Mouse (Mus musculus) cerebellum, adult 11-12 months (tissue): ENCODE measurements around the gene Top3b.
"Not testable (repeated sequence)": the region's sequence is repeated elsewhere in the genome, so short reads cannot be mapped to it uniquely, and the experiment has no call there.

Source experiments
- DNase-seq: peaks from one replicate; pipeline ENCODE4 v3.0.0; 2022

Gene Top3b

GRCm38 (mm10) chr16:16870617-16871331 lies at the start of gene Top3b, which contains the start of gene Vpreb1:
Gene Top3b, plus strand, starts transcription at chr16:16870736.
Gene Vpreb1, minus strand, starts transcription at chr16:16870843.
- peak; percentile 88 for DNase-seq

- DNase-seq: no peak
These were observed 45.1 kb upstream of the Top3b start for GRCm38 (mm10) chr16:16825476-16825875.

- no peak for DNase-seq
These were observed 44.3 kb upstream of the Top3b start for GRCm38 (mm10) chr16:16826223-16826622.

GRCm38 (mm10) chr16:16828757-16829615 lies 41.5 kb upstream of the Top3b start, which contains the start of gene Spag6l:
Gene Spag6l, minus strand, starts transcription at chr16:16829456.
- no peak for DNase-seq

- no peak for DNase-seq
These were observed 40.9 kb upstream of the Top3b start for GRCm38 (mm10) chr16:16829671-16830070.

- no peak for DNase-seq
These were observed 21.3 kb upstream of the Top3b start for GRCm38 (mm10) chr16:16849196-16849595.

GRCm38 (mm10) chr16:16852411-16852810 lies 18.1 kb upstream of the Top3b start:
- DNase-seq: no peak

- DNase-seq: no peak
These were observed 15.7 kb upstream of the Top3b start for GRCm38 (mm10) chr16:16854836-16855235.

- DNase-seq: no peak
These were observed 15.0 kb upstream of the Top3b start for GRCm38 (mm10) chr16:16855541-16855940.

GRCm38 (mm10) chr16:16856054-16856453 lies 14.5 kb upstream of the Top3b start:
- not testable (repeated sequence) for DNase-seq

GRCm38 (mm10) chr16:16856731-16857476 lies 13.6 kb upstream of the Top3b start:
- DNase-seq: no peak

- no peak for DNase-seq
These were observed 8.2 kb upstream of the Top3b start for GRCm38 (mm10) chr16:16862288-16862687.

GRCm38 (mm10) chr16:16863978-16864377 lies 6.6 kb upstream of the Top3b start, which contains the start of gene Igll1:
Gene Igll1, minus strand, starts transcription at chr16:16863985.
- DNase-seq: no peak

GRCm38 (mm10) chr16:16865217-16865616 lies 5.3 kb upstream of the Top3b start:
- no peak for DNase-seq

GRCm38 (mm10) chr16:16865696-16866561 lies 4.6 kb upstream of the Top3b start:
- DNase-seq: no peak

- DNase-seq: no peak
These were observed 307 bp upstream of the Top3b start for GRCm38 (mm10) chr16:16870241-16870616.

- no peak for DNase-seq
These were observed 8.5 kb downstream of the Top3b start for GRCm38 (mm10) chr16:16879025-16879424.

GRCm38 (mm10) chr16:16888341-16888740 lies 17.8 kb downstream of the Top3b start:
- DNase-seq: no peak

GRCm38 (mm10) chr16:16892366-16892765 lies 21.8 kb downstream of the Top3b start:
- DNase-seq: no peak

- no peak for DNase-seq
These were observed 25.5 kb downstream of the Top3b start for GRCm38 (mm10) chr16:16896015-16896381.

- DNase-seq: peak; percentile 95
These were observed 26.0 kb downstream of the Top3b start, which contains the start of gene Ppm1f for GRCm38 (mm10) chr16:16896382-16897055. Gene Ppm1f, plus strand, starts transcription at chr16:16896469.
